Mouse (Mus musculus) heart, embryonic 12.5 days (tissue): ENCODE data around the gene Armt1. TPM values are rescaled to one million over a fixed set of nuclear protein-coding genes. Genes with fewer than 3 reads are reported as not detected.
"Not testable (repeated sequence)": the region's sequence is repeated elsewhere in the genome, so short reads cannot be mapped to it uniquely, and the experiment has no call there.

ENCODE experiments used
- ATAC-seq: fragments of 200-750 bp; cut with Nextera tagmentation; 2 replicates; pipeline ENCODE4 v1.8.0; 2017; ENCODE audit warnings: moderate TSS enrichment, moderate library complexity; ENCODE audit not compliant: insufficient number of reproducible peaks, low FRiP score
- H3K27ac ChIP-seq: fragments of 300-500 bp; sonication (generic); 2 replicates; pipeline ENCODE4 v1.5.1; 2016; ENCODE audit warnings: mild to moderate bottlenecking, moderate library complexity; ENCODE audit not compliant: poor library complexity, severe bottlenecking
- H3K27me3 ChIP-seq: fragments of 300-500 bp; sonication (generic); replicated peaks from 2 replicates; pipeline ENCODE4 v1.6.1; 2016; ENCODE audit warnings: mild to moderate bottlenecking, moderate library complexity
- H3K36me3 ChIP-seq: fragments of 300-500 bp; sonication (generic); 2 replicates; pipeline ENCODE4 v1.6.1; 2016; ENCODE audit warnings: mild to moderate bottlenecking, moderate library complexity
- H3K4me1 ChIP-seq: fragments of 300-500 bp; sonication (generic); replicated peaks from 2 replicates; pipeline ENCODE4 v1.6.1; 2016; ENCODE audit warnings: mild to moderate bottlenecking
- H3K4me2 ChIP-seq: fragments of 300-500 bp; sonication (generic); 2 replicates; pipeline ENCODE4 v1.6.1; 2016; ENCODE audit warnings: mild to moderate bottlenecking, moderate library complexity
- H3K4me3 ChIP-seq: fragments of 300-500 bp; sonication (generic); 2 replicates; pipeline ENCODE4 v1.5.1; 2016; ENCODE audit warnings: mild to moderate bottlenecking
- H3K9ac ChIP-seq: fragments of 300-500 bp; sonication (generic); 2 replicates; pipeline ENCODE4 v1.6.1; 2016; ENCODE audit warnings: mild to moderate bottlenecking, moderate library complexity
- H3K9me3 ChIP-seq: fragments of 300-500 bp; sonication (generic); replicated peaks from 2 replicates; pipeline ENCODE4 v1.6.1; 2016; ENCODE audit warnings: mild to moderate bottlenecking, moderate library complexity
- WGBS: fragments of 180-500 bp; shearing (Covaris S2); methylation state at CpG from one replicate; pipeline ENCODE4 v1.1.7; 2016; 5-methylcytosine and 5-hydroxymethylcytosine counted together
- polyA plus RNA-seq: library from polyadenylated mRNA; unstranded; fragments of >200 nt; fragmentation: Nextera tagmentation; extraction: Ambion mirVana; gene quantifications from 2 replicates; pipeline ENCODE4 v1.2.1, GENCODE M21; 2016

The Armt1 gene
- polyA plus RNA-seq, 1 experiment from 2014 or later: 19.4 TPM

GRCm38 (mm10) chr10:4395321-4395720 is 36.9 kb upstream of the Armt1 start:
- WGBS: 87% methylated on average over 3 of the region's 3 CpGs
- ATAC-seq: no peak
- no peak overlapping the region for H3K27ac ChIP-seq
- peaks cover 30% of the 10 kb centered on the region for H3K4me1 ChIP-seq
- no peaks in the 10 kb centered on the region for H3K9me3 ChIP-seq
- H3K9ac ChIP-seq: no peak overlapping the region
- no peak overlapping the region for H3K4me2 ChIP-seq
- H3K4me3 ChIP-seq: no peak overlapping the region
- no peaks in the 10 kb centered on the region for H3K27me3 ChIP-seq
- H3K36me3 ChIP-seq: peaks cover 47% of the 10 kb centered on the region

- Histone ChIP-seq H3K4me3 (no peak overlapping the region), H3K36me3 (peaks cover 54% of the 10 kb centered on the region), H3K27ac (no peak overlapping the region), H3K4me1 (peaks cover 13% of the 10 kb centered on the region; the same call in 1 of the 2 replicates), H3K9ac (no peak overlapping the region), H3K27me3 (no peaks in the 10 kb centered on the region), H3K9me3 (no peaks in the 10 kb centered on the region), H3K4me2 (no peak overlapping the region)
- WGBS: 79% methylated on average over 5 of the region's 5 CpGs
- no peak for ATAC-seq
Observed at GRCm38 (mm10) chr10:4398058-4398457, 34.2 kb upstream of the Armt1 start.

GRCm38 (mm10) chr10:4404895-4405491 is 27.3 kb upstream of the Armt1 start:
- 57% methylated on average over 5 of the region's 5 CpGs for WGBS
- Histone ChIP-seq H3K4me1 (peaks cover 16% of the 10 kb centered on the region), H3K4me2 (no peak overlapping the region), H3K36me3 (peaks cover 64% of the 10 kb centered on the region), H3K9ac (0 out of 2 replicates have a peak overlapping the region, but pooled peaks have one; percentile 53), H3K27me3 (no peaks in the 10 kb centered on the region), H3K27ac (peak overlapping the region; percentile 72), H3K4me3 (no peak overlapping the region), H3K9me3 (no peaks in the 10 kb centered on the region)
- ATAC-seq: peak; percentile 55; the same call in 1 of the 2 replicates

- Histone ChIP-seq H3K9ac (peak overlapping the region; percentile 53; the same call in 1 of the 2 replicates), H3K9me3 (no peaks in the 10 kb centered on the region), H3K4me1 (peaks cover 16% of the 10 kb centered on the region), H3K36me3 (peaks cover 67% of the 10 kb centered on the region), H3K4me2 (no peak overlapping the region), H3K27me3 (no peaks in the 10 kb centered on the region), H3K27ac (peak overlapping the region; percentile 72), H3K4me3 (no peak overlapping the region)
- peak; percentile 76 for ATAC-seq
- WGBS: 4% methylated on average over 5 of the region's 5 CpGs
Observed at GRCm38 (mm10) chr10:4405511-4405910, 26.8 kb upstream of the Armt1 start.

- peaks cover 16% of the 10 kb centered on the region for H3K4me1 ChIP-seq
- H3K9ac ChIP-seq: no peak overlapping the region
- H3K4me2 ChIP-seq: no peak overlapping the region
- H3K27me3 ChIP-seq: no peaks in the 10 kb centered on the region
- H3K27ac ChIP-seq: no peak overlapping the region
- no peak for ATAC-seq
- peaks cover 76% of the 10 kb centered on the region for H3K36me3 ChIP-seq
- H3K4me3 ChIP-seq: no peak overlapping the region
- no peaks in the 10 kb centered on the region for H3K9me3 ChIP-seq
- WGBS: 84% methylated on average over 1 of the region's 1 CpGs
Observed at GRCm38 (mm10) chr10:4407191-4407590, 25.1 kb upstream of the Armt1 start.

- Histone ChIP-seq H3K36me3 (peaks cover 69% of the 10 kb centered on the region), H3K4me3 (no peak overlapping the region), H3K27ac (no peak overlapping the region), H3K9ac (no peak overlapping the region), H3K9me3 (no peaks in the 10 kb centered on the region), H3K4me2 (no peak overlapping the region), H3K27me3 (no peaks in the 10 kb centered on the region), H3K4me1 (peaks cover 11% of the 10 kb centered on the region; the same call in 1 of the 2 replicates)
- 77% methylated on average over 8 of the region's 8 CpGs for WGBS
- no peak for ATAC-seq
Observed at GRCm38 (mm10) chr10:4425245-4425644, 7.0 kb upstream of the Armt1 start.

- Histone ChIP-seq H3K4me1 (peaks cover 27% of the 10 kb centered on the region), H3K36me3 (peaks cover 23% of the 10 kb centered on the region), H3K4me2 (no peak overlapping the region), H3K27me3 (no peaks in the 10 kb centered on the region), H3K9me3 (no peaks in the 10 kb centered on the region), H3K9ac (peak overlapping the region; percentile 54; the same call in 1 of the 2 replicates), H3K4me3 (no peak overlapping the region), H3K27ac (no peak overlapping the region)
- no peak for ATAC-seq
- 90% methylated on average over 8 of the region's 8 CpGs for WGBS
Observed at GRCm38 (mm10) chr10:4430399-4430798, 1.9 kb upstream of the Armt1 start.

- H3K4me2 ChIP-seq: peak overlapping the region; percentile 79
- H3K4me3 ChIP-seq: peak overlapping the region; percentile 76
- H3K9me3 ChIP-seq: no peaks in the 10 kb centered on the region
- WGBS: 88% methylated on average over 3 of the region's 3 CpGs
- peaks cover 27% of the 10 kb centered on the region for H3K4me1 ChIP-seq
- H3K27ac ChIP-seq: no peak overlapping the region
- no peak for ATAC-seq
- H3K27me3 ChIP-seq: no peaks in the 10 kb centered on the region
- peaks cover 23% of the 10 kb centered on the region for H3K36me3 ChIP-seq
- H3K9ac ChIP-seq: peak overlapping the region; percentile 54
Observed at GRCm38 (mm10) chr10:4430826-4431225, 1.4 kb upstream of the Armt1 start.

- ATAC-seq: peak; percentile 5
- H3K27ac ChIP-seq: peak overlapping the region; percentile 61
- H3K4me3 ChIP-seq: peak overlapping the region; percentile 76
- no peaks in the 10 kb centered on the region for H3K27me3 ChIP-seq
- peak overlapping the region; percentile 82 for H3K9ac ChIP-seq
- WGBS: 11% methylated on average over 5 of the region's 5 CpGs
- H3K4me1 ChIP-seq: peaks cover 27% of the 10 kb centered on the region
- no peaks in the 10 kb centered on the region for H3K9me3 ChIP-seq
- peaks cover 21% of the 10 kb centered on the region for H3K36me3 ChIP-seq
- H3K4me2 ChIP-seq: peak overlapping the region; percentile 79
Observed at GRCm38 (mm10) chr10:4431746-4432122, 533 bp upstream of the Armt1 start.

- 11% methylated on average over 19 of the region's 19 CpGs for WGBS
- H3K4me1 ChIP-seq: peaks cover 27% of the 10 kb centered on the region
- H3K4me2 ChIP-seq: peak overlapping the region; percentile 71
- H3K27me3 ChIP-seq: no peaks in the 10 kb centered on the region
- H3K36me3 ChIP-seq: peaks cover 31% of the 10 kb centered on the region
- no peak; the same call in 1 of the 2 replicates for ATAC-seq
- peak overlapping the region; percentile 82 for H3K9ac ChIP-seq
- peak overlapping the region; percentile 76 for H3K4me3 ChIP-seq
- peak overlapping the region; percentile 90 for H3K27ac ChIP-seq
- H3K9me3 ChIP-seq: no peaks in the 10 kb centered on the region
Observed at GRCm38 (mm10) chr10:4432996-4433755, 909 bp downstream of the Armt1 start.

- Histone ChIP-seq H3K4me1 (peaks cover 27% of the 10 kb centered on the region), H3K4me2 (peak overlapping the region; percentile 71; the same call in 1 of the 2 replicates), H3K36me3 (peaks cover 33% of the 10 kb centered on the region)
- 83% methylated on average over 2 of the region's 2 CpGs for WGBS
- ATAC-seq, H3K9me3 ChIP-seq, H3K27ac ChIP-seq, H3K4me3 ChIP-seq, H3K9ac ChIP-seq, H3K27me3 ChIP-seq: not testable (repeated sequence)
Observed at GRCm38 (mm10) chr10:4433871-4434270, 1.6 kb downstream of the Armt1 start.
